Mouse (Mus musculus) hindbrain, embryonic 15.5 days (tissue): ENCODE data around the gene Hfe2. TPM values are rescaled to one million over a fixed set of nuclear protein-coding genes. Genes with fewer than 3 reads are reported as not detected.

ENCODE experiments used
- ATAC-seq: fragments of 200-750 bp; cut with Nextera tagmentation; 2 replicates; pipeline ENCODE4 v1.8.0; 2017; ENCODE audit warnings: low read depth, moderate number of reproducible peaks, moderate TSS enrichment; ENCODE audit not compliant: low FRiP score
- H3K27ac ChIP-seq: fragments of 300-500 bp; sonication (generic); replicated peaks from 2 replicates; pipeline ENCODE4 v1.5.1; 2015; ENCODE audit warnings: mild to moderate bottlenecking, inconsistent platforms
- H3K27me3 ChIP-seq: fragments of 300-500 bp; sonication (generic); 2 replicates; pipeline ENCODE4 v1.6.1; 2015; ENCODE audit warnings: control low read depth, inconsistent platforms
- H3K36me3 ChIP-seq: fragments of 300-500 bp; sonication (generic); 2 replicates; pipeline ENCODE4 v1.6.1; 2015; ENCODE audit warnings: control low read depth, inconsistent platforms
- H3K4me1 ChIP-seq: fragments of 300-500 bp; sonication (generic); replicated peaks from 2 replicates; pipeline ENCODE4 v1.6.1; 2015; ENCODE audit warnings: control low read depth, inconsistent platforms
- H3K4me2 ChIP-seq: fragments of 300-500 bp; sonication (generic); 2 replicates; pipeline ENCODE4 v1.6.1; 2015; ENCODE audit warnings: moderate library complexity, mild to moderate bottlenecking, inconsistent platforms
- H3K4me3 ChIP-seq: fragments of 300-500 bp; sonication (generic); 2 replicates; pipeline ENCODE4 v1.5.1; 2015; ENCODE audit warnings: mild to moderate bottlenecking, inconsistent platforms
- H3K9ac ChIP-seq: fragments of 300-500 bp; sonication (generic); 2 replicates; pipeline ENCODE4 v1.6.1; 2015; ENCODE audit warnings: inconsistent platforms
- H3K9me3 ChIP-seq: fragments of 300-500 bp; sonication (generic); 2 replicates; pipeline ENCODE4 v1.6.1; 2016; ENCODE audit warnings: control low read depth, inconsistent platforms
- WGBS: fragments of 180-500 bp; shearing (Covaris S2); methylation state at CpG from one replicate; pipeline ENCODE4 v1.1.7; 2015; 5-methylcytosine and 5-hydroxymethylcytosine counted together
- polyA plus RNA-seq: library from polyadenylated mRNA; unstranded; fragments of >200 nt; fragmentation: Nextera tagmentation; extraction: Ambion mirVana; gene quantifications from 2 replicates; pipeline ENCODE4 v1.2.1, GENCODE M21; 2015

Hfe2 gene
- polyA plus RNA-seq, 1 experiment from 2014 or later: 2.0 TPM

- no peak overlapping the region for H3K4me2 ChIP-seq
- H3K9me3 ChIP-seq: no peaks in the 10 kb centered on the region
- H3K27ac ChIP-seq: no peak overlapping the region
- WGBS: 47% methylated on average over 6 of the region's 6 CpGs
- H3K4me3 ChIP-seq: no peak overlapping the region
- no peaks in the 10 kb centered on the region for H3K4me1 ChIP-seq
- no peak for ATAC-seq
- no peaks in the 10 kb centered on the region for H3K27me3 ChIP-seq
- no peak overlapping the region for H3K9ac ChIP-seq
- H3K36me3 ChIP-seq: no peaks in the 10 kb centered on the region
Measured at GRCm38 (mm10) chr3:96540740-96541139, 15.8 kb downstream of the Hfe2 start.

- no peak overlapping the region for H3K4me3 ChIP-seq
- H3K4me2 ChIP-seq: no peak overlapping the region
- no peaks in the 10 kb centered on the region for H3K27me3 ChIP-seq
- no peak overlapping the region for H3K27ac ChIP-seq
- no peak overlapping the region for H3K9ac ChIP-seq
- ATAC-seq: no peak
- WGBS: 28% methylated on average over 14 of the region's 14 CpGs
- no peaks in the 10 kb centered on the region for H3K36me3 ChIP-seq
- H3K9me3 ChIP-seq: no peaks in the 10 kb centered on the region
- H3K4me1 ChIP-seq: no peaks in the 10 kb centered on the region
Measured at GRCm38 (mm10) chr3:96541328-96542078, 16.5 kb downstream of the Hfe2 start.

DNA sequence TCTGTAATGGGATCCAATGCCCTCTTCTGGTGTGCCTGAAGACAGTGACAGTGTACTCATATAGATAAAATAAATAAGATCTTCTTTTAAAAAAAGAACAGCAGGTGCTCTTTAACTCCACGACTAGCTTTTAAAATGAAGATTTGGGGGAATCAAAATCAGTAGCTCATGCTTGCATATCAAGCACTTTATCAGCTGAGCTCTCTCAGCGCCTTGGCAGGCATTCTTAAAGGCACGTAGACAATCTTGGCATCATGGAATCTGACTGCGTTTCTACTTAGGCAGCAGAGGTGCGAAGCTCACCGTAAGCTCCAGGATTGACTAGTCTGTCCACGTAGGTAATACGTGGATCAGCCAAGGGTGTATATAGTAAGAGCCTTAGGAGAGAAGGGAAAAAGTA is 17.6 kb downstream of the Hfe2 start:
- H3K9me3 ChIP-seq: no peaks in the 10 kb centered on the region
- ATAC-seq: no peak
- 80% methylated on average over 8 of the region's 8 CpGs for WGBS

DNA sequence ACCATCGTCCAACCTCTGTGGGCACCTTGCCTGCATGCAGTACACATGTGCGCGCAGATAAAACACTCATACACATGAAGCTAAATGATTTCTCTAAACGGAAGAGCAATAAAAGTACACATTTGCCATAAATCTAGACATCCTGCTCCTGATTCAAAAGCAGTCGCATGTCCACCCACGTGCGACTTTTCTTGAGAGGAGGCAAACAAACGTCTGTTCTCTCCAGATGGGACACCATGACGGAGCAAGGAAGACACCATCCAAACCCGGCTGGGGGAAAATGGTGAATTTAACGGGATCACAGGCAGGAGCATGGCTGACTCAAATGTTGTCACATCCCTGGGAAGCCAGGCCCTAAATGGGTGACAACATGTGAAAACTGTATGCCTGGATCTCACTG is 18.4 kb downstream of the Hfe2 start:
- 88% methylated on average over 11 of the region's 11 CpGs for WGBS
- Histone ChIP-seq H3K9ac (no peak overlapping the region), H3K27ac (no peak overlapping the region), H3K4me3 (no peak overlapping the region), H3K4me1 (no peaks in the 10 kb centered on the region), H3K27me3 (0 out of 2 replicates have a peak, but pooled peaks cover 3% of the 10 kb centered on the region), H3K36me3 (no peaks in the 10 kb centered on the region), H3K9me3 (no peaks in the 10 kb centered on the region), H3K4me2 (no peak overlapping the region)
- ATAC-seq: no peak

More for the DNA sequence above, 17.6 kb downstream of the Hfe2 start:
- H3K9ac ChIP-seq: no peak overlapping the region
- no peak overlapping the region for H3K27ac ChIP-seq
- no peak overlapping the region for H3K4me3 ChIP-seq
- no peak overlapping the region for H3K4me2 ChIP-seq
- H3K4me1 ChIP-seq: no peaks in the 10 kb centered on the region
- 0 out of 2 replicates have a peak, but pooled peaks cover 3% of the 10 kb centered on the region for H3K27me3 ChIP-seq
- H3K36me3 ChIP-seq: no peaks in the 10 kb centered on the region

GRCm38 (mm10) chr3:96545565-96545964 is 20.6 kb downstream of the Hfe2 start:
- H3K27ac ChIP-seq: no peak overlapping the region
- WGBS: 43% methylated on average over 1 of the region's 1 CpGs
- no peak overlapping the region for H3K4me2 ChIP-seq
- H3K27me3 ChIP-seq: 0 out of 2 replicates have a peak, but pooled peaks cover 3% of the 10 kb centered on the region
- no peak for ATAC-seq
- no peaks in the 10 kb centered on the region for H3K36me3 ChIP-seq
- H3K4me3 ChIP-seq: no peak overlapping the region
- H3K9me3 ChIP-seq: no peaks in the 10 kb centered on the region
- no peaks in the 10 kb centered on the region for H3K4me1 ChIP-seq
- no peak overlapping the region for H3K9ac ChIP-seq

- H3K4me3 ChIP-seq: no peak overlapping the region
- 0 out of 2 replicates have a peak overlapping the region, but pooled peaks have one; percentile 36 for H3K4me2 ChIP-seq
- no peaks in the 10 kb centered on the region for H3K36me3 ChIP-seq
- 41% methylated on average over 4 of the region's 4 CpGs for WGBS
- 0 out of 2 replicates have a peak, but pooled peaks cover 3% of the 10 kb centered on the region for H3K4me1 ChIP-seq
- no peaks in the 10 kb centered on the region for H3K9me3 ChIP-seq
- ATAC-seq: 0 out of 2 replicates have a peak, but pooled peaks have one; percentile 16
- 0 out of 2 replicates have a peak, but pooled peaks cover 3% of the 10 kb centered on the region for H3K27me3 ChIP-seq
- 0 out of 2 replicates have a peak overlapping the region, but pooled peaks have one; percentile 8 for H3K9ac ChIP-seq
- no peak overlapping the region for H3K27ac ChIP-seq
Measured at GRCm38 (mm10) chr3:96546880-96547279, 21.9 kb downstream of the Hfe2 start.

GRCm38 (mm10) chr3:96547389-96547960 is 22.5 kb downstream of the Hfe2 start:
- Histone ChIP-seq H3K27me3 (0 out of 2 replicates have a peak, but pooled peaks cover 3% of the 10 kb centered on the region), H3K4me2 (peak overlapping the region; percentile 36), H3K27ac (no peak overlapping the region), H3K4me1 (0 out of 2 replicates have a peak, but pooled peaks cover 3% of the 10 kb centered on the region), H3K9me3 (no peaks in the 10 kb centered on the region), H3K9ac (0 out of 2 replicates have a peak overlapping the region, but pooled peaks have one; percentile 8), H3K4me3 (no peak overlapping the region), H3K36me3 (no peaks in the 10 kb centered on the region)
- 10% methylated on average over 14 of the region's 14 CpGs for WGBS
- 0 out of 2 replicates have a peak, but pooled peaks have one; percentile 43 for ATAC-seq

DNA sequence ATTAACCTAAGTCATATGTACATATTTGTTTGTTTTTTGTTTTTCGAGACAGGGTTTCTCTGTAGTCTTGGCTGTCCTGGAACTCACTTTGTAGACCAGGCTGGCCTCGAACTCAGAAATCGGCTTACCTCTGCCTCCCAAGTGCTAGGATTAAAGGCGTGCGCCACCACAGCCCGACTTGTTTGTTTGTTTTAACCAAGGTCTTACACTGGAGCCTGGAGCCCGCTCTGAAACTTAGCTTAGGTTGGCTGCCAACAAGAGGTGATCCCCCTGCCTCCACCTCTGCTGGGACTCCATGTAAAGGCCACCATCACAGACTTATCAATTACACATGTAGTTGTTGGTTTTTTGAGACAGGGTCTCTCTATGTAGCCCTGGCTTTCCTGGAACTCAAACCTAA is 23.9 kb downstream of the Hfe2 start:
- Histone ChIP-seq H3K27ac (no peak overlapping the region), H3K4me3 (no peak overlapping the region), H3K27me3 (0 out of 2 replicates have a peak, but pooled peaks cover 3% of the 10 kb centered on the region), H3K9ac (no peak overlapping the region), H3K4me2 (no peak overlapping the region), H3K36me3 (no peaks in the 10 kb centered on the region), H3K4me1 (0 out of 2 replicates have a peak, but pooled peaks cover 3% of the 10 kb centered on the region), H3K9me3 (no peaks in the 10 kb centered on the region)
- ATAC-seq: no peak
- WGBS: 87% methylated on average over 7 of the region's 7 CpGs

DNA sequence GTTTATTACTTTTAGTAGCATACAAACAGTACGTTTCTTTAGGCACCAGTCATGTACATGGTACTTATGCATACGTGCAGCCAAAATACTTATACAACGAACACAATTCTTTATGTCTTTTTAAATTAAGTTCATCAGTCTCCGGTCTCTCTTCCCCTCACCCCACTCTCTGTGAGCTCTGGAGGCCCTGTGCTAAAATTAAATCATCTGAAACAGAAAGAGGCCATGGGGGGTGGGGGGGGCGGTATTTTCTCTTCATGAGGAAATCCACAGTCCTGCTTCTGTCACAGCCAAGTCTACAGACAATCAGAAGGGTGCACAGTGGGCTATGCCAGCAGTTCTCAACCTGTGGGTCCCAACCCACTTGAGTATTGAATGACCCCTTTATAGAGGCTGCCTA is 24.4 kb downstream of the Hfe2 start:
- Histone ChIP-seq H3K9ac (no peak overlapping the region), H3K4me3 (no peak overlapping the region), H3K27ac (no peak overlapping the region), H3K4me1 (0 out of 2 replicates have a peak, but pooled peaks cover 3% of the 10 kb centered on the region), H3K9me3 (no peaks in the 10 kb centered on the region), H3K27me3 (0 out of 2 replicates have a peak, but pooled peaks cover 3% of the 10 kb centered on the region), H3K4me2 (no peak overlapping the region), H3K36me3 (no peaks in the 10 kb centered on the region)
- 84% methylated on average over 5 of the region's 5 CpGs for WGBS
- no peak for ATAC-seq

DNA sequence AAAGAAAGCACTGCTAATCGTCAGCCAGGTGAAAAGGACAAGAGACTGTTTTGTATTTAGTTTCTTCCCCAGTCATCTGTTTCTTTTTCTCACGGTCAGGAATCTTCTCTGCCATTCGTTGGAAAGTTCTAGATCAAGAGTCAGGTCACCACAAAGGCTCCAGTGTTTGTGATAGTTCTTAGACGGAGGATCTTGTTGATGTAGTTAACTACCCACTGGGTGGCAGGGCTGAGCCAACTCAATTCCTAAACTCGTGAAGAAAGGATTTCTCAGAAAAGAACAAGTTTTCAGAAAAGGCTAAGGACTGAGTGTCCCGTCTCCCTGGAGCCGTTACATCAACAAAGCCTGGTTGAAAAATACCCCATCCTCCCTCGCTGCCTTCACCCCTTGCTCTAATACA is 26.2 kb downstream of the Hfe2 start:
- Histone ChIP-seq H3K9ac (no peak overlapping the region), H3K27me3 (0 out of 2 replicates have a peak, but pooled peaks cover 3% of the 10 kb centered on the region), H3K4me1 (peaks cover 17% of the 10 kb centered on the region), H3K27ac (no peak overlapping the region), H3K36me3 (no peaks in the 10 kb centered on the region), H3K4me3 (no peak overlapping the region), H3K4me2 (no peak overlapping the region), H3K9me3 (no peaks in the 10 kb centered on the region)
- no peak for ATAC-seq
- WGBS: 21% methylated on average over 8 of the region's 8 CpGs

DNA sequence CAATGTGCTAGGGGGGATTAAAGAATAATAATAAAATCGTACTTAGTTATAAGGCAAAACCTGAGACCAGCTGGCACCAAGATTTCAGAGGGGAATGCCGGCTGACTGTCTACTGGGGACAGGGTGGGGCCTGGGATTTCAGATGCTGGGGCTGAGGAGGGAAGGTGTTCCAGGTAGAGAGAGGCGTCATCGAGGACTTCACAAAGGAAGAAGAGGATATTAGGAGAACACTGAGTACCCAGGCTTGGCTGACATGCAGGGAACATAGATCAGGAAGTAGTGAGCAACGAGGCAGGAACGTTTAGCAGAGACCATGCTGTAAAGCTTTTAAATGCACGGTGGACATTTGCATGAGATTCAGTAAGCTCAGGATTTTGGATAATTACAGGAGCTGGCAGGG is 26.9 kb downstream of the Hfe2 start:
- no peak for ATAC-seq
- Histone ChIP-seq H3K27ac (no peak overlapping the region), H3K27me3 (0 out of 2 replicates have a peak, but pooled peaks cover 2% of the 10 kb centered on the region), H3K36me3 (no peaks in the 10 kb centered on the region), H3K9ac (no peak overlapping the region), H3K4me1 (peaks cover 23% of the 10 kb centered on the region), H3K9me3 (no peaks in the 10 kb centered on the region), H3K4me3 (no peak overlapping the region), H3K4me2 (no peak overlapping the region)
- 77% methylated on average over 7 of the region's 7 CpGs for WGBS

- no peak overlapping the region for H3K27ac ChIP-seq
- H3K4me2 ChIP-seq: no peak overlapping the region
- no peak overlapping the region for H3K9ac ChIP-seq
- 89% methylated on average over 6 of the region's 6 CpGs for WGBS
- no peaks in the 10 kb centered on the region for H3K9me3 ChIP-seq
- no peaks in the 10 kb centered on the region for H3K27me3 ChIP-seq
- H3K36me3 ChIP-seq: no peaks in the 10 kb centered on the region
- peaks cover 30% of the 10 kb centered on the region for H3K4me1 ChIP-seq
- no peak overlapping the region for H3K4me3 ChIP-seq
- ATAC-seq: no peak
Measured at GRCm38 (mm10) chr3:96553601-96554000, 28.6 kb downstream of the Hfe2 start.
